Mouse (Mus musculus) thymus, adult 2 months (tissue): ENCODE results near the gene Siglecf. TPM values are rescaled to one million over a fixed set of nuclear protein-coding genes. Genes with fewer than 3 reads are reported as not detected.

Experiments
- DNase-seq: peaks from one replicate; pipeline ENCODE4 v3.0.0; 2021
- H3K27ac ChIP-seq: fragments of 200-500 bp; 2 replicates; pipeline ENCODE4 v1.5.1; 2012; ENCODE audit warnings: low read length, control low read depth; ENCODE audit not compliant: control insufficient read depth, insufficient read depth
- H3K27me3 ChIP-seq: fragments of 200-500 bp; 2 replicates; pipeline ENCODE4 v1.6.1; 2012; ENCODE audit warnings: mild to moderate bottlenecking, low read length, moderate library complexity, mixed read lengths; ENCODE audit not compliant: control insufficient read depth, insufficient read depth
- H3K36me3 ChIP-seq: fragments of 200-500 bp; 2 replicates; pipeline ENCODE4 v1.6.1; 2012; ENCODE audit warnings: mild to moderate bottlenecking, low read length, moderate library complexity; ENCODE audit not compliant: control insufficient read depth, insufficient read depth
- H3K4me1 ChIP-seq: fragments of 200-500 bp; replicated peaks from 2 replicates; pipeline ENCODE4 v1.6.1; 2012; ENCODE audit warnings: low read length; ENCODE audit not compliant: control insufficient read depth, insufficient read depth
- H3K4me3 ChIP-seq: fragments of 200-500 bp; 2 replicates; pipeline ENCODE4 v1.5.1; 2012; ENCODE audit warnings: mild to moderate bottlenecking, low read length, control low read depth, moderate library complexity; ENCODE audit not compliant: control insufficient read depth, insufficient read depth
- CTCF ChIP-seq: fragments of 200-500 bp; IDR thresholded peaks from 2 replicates; pipeline ENCODE4 v1.5.1; 2012; ENCODE audit warnings: mild to moderate bottlenecking, control low read depth, low read length, moderate library complexity, borderline replicate concordance; ENCODE audit not compliant: control insufficient read depth, poor library complexity, insufficient read depth; ENCODE audit errors: extremely low read depth
- POLR2A ChIP-seq: fragments of 200-500 bp; IDR thresholded peaks from 2 replicates; pipeline ENCODE4 v1.6.1; 2012; ENCODE audit warnings: mild to moderate bottlenecking, low read length, control low read depth, moderate library complexity; ENCODE audit not compliant: control insufficient read depth, poor library complexity, insufficient read depth; ENCODE audit errors: extremely low read depth
- WGBS: fragments of 180-500 bp; shearing (Covaris S2); methylation state at CpG from one replicate; pipeline ENCODE4 v1.1.7; 2018; 5-methylcytosine and 5-hydroxymethylcytosine counted together
- polyA plus RNA-seq: library from polyadenylated mRNA; depleted of rRNA; stranded (reverse); fragments of >200 nt; gene quantifications from 2 replicates; pipeline ENCODE4 v1.2.3, GENCODE M21; 2012

Gene Siglecf
- polyA plus RNA-seq, 1 experiment = 2.0 TPM

GRCm38 (mm10) chr7:43361442-43361841, 10.3 kb downstream of the Siglecf start:
- no peaks in the 10 kb centered on the region for H3K27me3 ChIP-seq
- no peaks in the 10 kb centered on the region for H3K4me1 ChIP-seq
- TF ChIP-seq POLR2A = no peak
- no peak for TF ChIP-seq CTCF
- 94% methylated on average over 1 of the region's 1 CpGs for WGBS
- DNase-seq = no peak
- H3K27ac ChIP-seq = no peak overlapping the region
- H3K36me3 ChIP-seq = no peaks in the 10 kb centered on the region
- no peak overlapping the region for H3K4me3 ChIP-seq

GRCm38 (mm10) chr7:43362021-43362420, 10.9 kb downstream of the Siglecf start:
- no peak for DNase-seq
- Histone ChIP-seq H3K27me3 (no peaks in the 10 kb centered on the region), H3K36me3 (no peaks in the 10 kb centered on the region), H3K27ac (no peak overlapping the region), H3K4me3 (no peak overlapping the region), H3K4me1 (no peaks in the 10 kb centered on the region)
- TF ChIP-seq CTCF (no peak), POLR2A (no peak)
- 84% methylated on average over 4 of the region's 4 CpGs for WGBS

GRCm38 (mm10) chr7:43378226-43378625, 27.1 kb downstream of the Siglecf start:
- WGBS = 13% methylated on average over 5 of the region's 5 CpGs

GRCm38 (mm10) chr7:43392349-43393121, 41.4 kb downstream of the Siglecf start:
- no peak overlapping the region for H3K27ac ChIP-seq
- TF ChIP-seq POLR2A (no peak), CTCF (no peak)
- H3K36me3 ChIP-seq = no peaks in the 10 kb centered on the region
- WGBS = 21% methylated on average over 8 of the region's 8 CpGs
- H3K4me1 ChIP-seq = no peaks in the 10 kb centered on the region
- H3K4me3 ChIP-seq = no peak overlapping the region
- no peak for DNase-seq
- H3K27me3 ChIP-seq = no peaks in the 10 kb centered on the region

More at GRCm38 (mm10) chr7:43378226-43378625, 27.1 kb downstream of the Siglecf start:
- Histone ChIP-seq H3K4me3 (no peak overlapping the region), H3K27me3 (no peaks in the 10 kb centered on the region), H3K4me1 (no peaks in the 10 kb centered on the region), H3K27ac (no peak overlapping the region), H3K36me3 (no peaks in the 10 kb centered on the region)
- TF ChIP-seq POLR2A (no peak), CTCF (no peak)
- DNase-seq = peak; percentile 8

GRCm38 (mm10) chr7:43399501-43399900, 48.4 kb downstream of the Siglecf start:
- Histone ChIP-seq H3K27ac (no peak overlapping the region), H3K27me3 (no peaks in the 10 kb centered on the region), H3K4me3 (no peak overlapping the region), H3K4me1 (no peaks in the 10 kb centered on the region), H3K36me3 (no peaks in the 10 kb centered on the region)
- 93% methylated on average over 2 of the region's 2 CpGs for WGBS
- no peak for TF ChIP-seq CTCF
- no peak for TF ChIP-seq POLR2A
- no peak for DNase-seq

- DNase-seq = no peak
- 24% methylated on average over 2 of the region's 2 CpGs for WGBS
- Histone ChIP-seq H3K27me3 (no peaks in the 10 kb centered on the region), H3K4me3 (no peak overlapping the region), H3K4me1 (no peaks in the 10 kb centered on the region), H3K36me3 (no peaks in the 10 kb centered on the region), H3K27ac (no peak overlapping the region)
- TF ChIP-seq POLR2A = no peak
- TF ChIP-seq CTCF = no peak
Measured at GRCm38 (mm10) chr7:43402718-43403117, 51.6 kb downstream of the Siglecf start.

GRCm38 (mm10) chr7:43407573-43407972, 56.4 kb downstream of the Siglecf start:
- no peak for DNase-seq
- H3K4me3 ChIP-seq = no peak overlapping the region
- H3K27ac ChIP-seq = no peak overlapping the region; the same call in 1 of the 2 replicates
- TF ChIP-seq CTCF (no peak), POLR2A (no peak)
- WGBS = 53% methylated on average over 3 of the region's 3 CpGs
- H3K36me3 ChIP-seq = no peaks in the 10 kb centered on the region
- no peaks in the 10 kb centered on the region for H3K27me3 ChIP-seq
- H3K4me1 ChIP-seq = no peaks in the 10 kb centered on the region
